Mouse (Mus musculus): Measurements from ENCODE around the gene C4b. TPM values are rescaled to one million over a fixed set of nuclear protein-coding genes. Genes with fewer than 3 reads are reported as not detected.
"Not testable (repeated sequence)": the region's sequence is repeated elsewhere in the genome, so short reads cannot be mapped to it uniquely, and the experiment has no call there.

C4b gene
- polyA plus RNA-seq, 1 experiment = 0.05 TPM

GRCm38 (mm10) chr17:34727887-34728286 is 15.8 kb downstream of the C4b start:
- Histone ChIP-seq H3K9me3 (ENCODE audit: control insufficient read depth, low read length) (peaks cover 3% of the 10 kb centered on the region), H3K4me1 (ENCODE audit: control insufficient read depth) (no peaks in the 10 kb centered on the region), H3K27me3 (ENCODE audit: control insufficient read depth) (no peaks in the 10 kb centered on the region), H3K36me3 (ENCODE audit: control insufficient read depth) (no peaks in the 10 kb centered on the region), H3K4me3 (replicated peaks) (no peak overlapping the region)
- no peak for TF ChIP-seq GATA1 (IDR thresholded peaks at IDR 0.05; ENCODE audit: low read length)
- no peak for TF ChIP-seq TAL1 (IDR thresholded peaks at IDR 0.05; ENCODE audit: low read length)

DNA sequence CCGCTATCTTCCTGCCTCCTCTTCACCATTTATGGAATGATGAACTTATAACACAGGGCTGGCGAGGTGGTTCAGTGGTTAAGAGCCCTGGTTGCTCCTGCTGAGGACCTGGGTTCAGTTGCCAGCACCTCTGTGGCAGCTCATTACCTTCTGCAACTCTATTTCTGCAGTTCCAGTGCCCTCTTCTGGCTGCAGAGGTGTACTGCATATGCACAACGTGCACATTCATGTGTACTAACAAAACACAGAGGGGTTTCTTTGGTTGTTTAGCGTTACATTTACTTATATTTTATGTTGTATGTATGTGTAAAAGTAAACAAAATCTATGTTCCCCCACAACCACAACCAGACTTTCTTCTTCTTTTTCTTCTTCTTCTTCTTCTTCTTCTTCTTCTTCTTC is 20.6 kb downstream of the C4b start:
- no peak overlapping the region for H3K4me3 ChIP-seq (replicated peaks)
- TF ChIP-seq GATA1 (IDR thresholded peaks at IDR 0.05; ENCODE audit: low read length) (no peak), TAL1 (IDR thresholded peaks at IDR 0.05; ENCODE audit: low read length) (no peak)
- peaks cover 6% of the 10 kb centered on the region for H3K9me3 ChIP-seq (ENCODE audit: control insufficient read depth, low read length)
- no peaks in the 10 kb centered on the region for H3K36me3 ChIP-seq (ENCODE audit: control insufficient read depth)
- H3K4me1 ChIP-seq (ENCODE audit: control insufficient read depth) = no peaks in the 10 kb centered on the region
- no peaks in the 10 kb centered on the region for H3K27me3 ChIP-seq (ENCODE audit: control insufficient read depth)

DNA sequence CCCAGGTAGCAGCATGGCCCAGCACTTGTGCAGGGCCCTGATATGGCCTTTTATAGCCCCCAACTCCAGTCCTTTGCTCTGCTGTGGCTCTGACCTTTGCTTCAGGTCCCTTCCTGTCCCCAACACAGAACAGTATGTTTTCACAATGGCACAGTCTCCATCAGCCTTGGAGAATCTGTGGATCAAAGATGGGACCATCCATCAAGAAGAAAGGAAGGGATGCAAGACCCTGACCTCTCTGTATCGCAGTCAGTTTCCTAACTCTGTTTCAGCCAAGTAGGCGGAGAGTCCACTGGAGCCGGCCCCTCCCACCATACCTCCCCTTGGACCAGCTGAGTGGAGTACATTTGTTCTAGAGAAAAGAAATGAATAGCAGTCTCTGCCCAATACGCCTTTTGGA is 21.4 kb downstream of the C4b start:
- not testable (repeated sequence) for H3K4me1 ChIP-seq (ENCODE audit: control insufficient read depth); H3K27me3 ChIP-seq (ENCODE audit: control insufficient read depth); H3K9me3 ChIP-seq (ENCODE audit: control insufficient read depth, low read length); H3K36me3 ChIP-seq (ENCODE audit: control insufficient read depth); H3K4me3 ChIP-seq (replicated peaks)

DNA sequence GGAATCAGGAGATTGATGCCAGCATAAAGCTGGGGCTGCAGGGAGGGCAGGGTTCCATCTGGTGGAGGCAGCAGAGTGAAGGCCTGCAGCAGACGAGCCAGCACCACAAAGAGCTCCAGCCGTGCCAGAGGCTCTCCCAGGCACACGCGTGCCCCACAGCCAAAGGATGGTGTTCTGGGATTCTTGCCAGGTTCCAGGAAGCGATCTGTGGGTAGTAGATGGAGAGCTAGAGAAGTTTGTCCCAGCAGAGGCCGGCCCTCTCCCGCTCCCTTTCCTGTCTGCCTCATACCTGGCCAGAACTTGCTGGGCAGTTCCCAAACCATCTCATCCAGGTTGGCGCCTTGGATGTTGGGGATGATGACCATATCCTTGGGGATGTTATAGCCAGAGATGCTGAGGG is 23.8 kb downstream of the C4b start:
- H3K4me1 ChIP-seq (ENCODE audit: control insufficient read depth); H3K27me3 ChIP-seq (ENCODE audit: control insufficient read depth); H3K4me3 ChIP-seq (replicated peaks); H3K36me3 ChIP-seq (ENCODE audit: control insufficient read depth); H3K9me3 ChIP-seq (ENCODE audit: control insufficient read depth, low read length): not testable (repeated sequence)

GRCm38 (mm10) chr17:34717401-34717800 is 26.3 kb downstream of the C4b start:
- no peaks in the 10 kb centered on the region for H3K36me3 ChIP-seq (ENCODE audit: control insufficient read depth)
- no peaks in the 10 kb centered on the region for H3K9me3 ChIP-seq (ENCODE audit: control insufficient read depth, low read length)
- no peak for TF ChIP-seq TAL1 (IDR thresholded peaks at IDR 0.05; ENCODE audit: low read length)
- TF ChIP-seq GATA1 (IDR thresholded peaks at IDR 0.05; ENCODE audit: low read length) = no peak

GRCm38 (mm10) chr17:34716247-34716646 is 27.4 kb downstream of the C4b start:
- H3K36me3 ChIP-seq (ENCODE audit: control insufficient read depth) = no peaks in the 10 kb centered on the region
- no peaks in the 10 kb centered on the region for H3K4me1 ChIP-seq (ENCODE audit: control insufficient read depth)
- no peaks in the 10 kb centered on the region for H3K9me3 ChIP-seq (ENCODE audit: control insufficient read depth, low read length)
- no peak for TF ChIP-seq GATA1 (IDR thresholded peaks at IDR 0.05; ENCODE audit: low read length)
- no peak for TF ChIP-seq TAL1 (IDR thresholded peaks at IDR 0.05; ENCODE audit: low read length)
- no peaks in the 10 kb centered on the region for H3K27me3 ChIP-seq (ENCODE audit: control insufficient read depth)
- no peak overlapping the region for H3K4me3 ChIP-seq (replicated peaks)

More at GRCm38 (mm10) chr17:34717401-34717800, 26.3 kb downstream of the C4b start:
- Histone ChIP-seq H3K4me3 (replicated peaks) (no peak overlapping the region), H3K4me1 (ENCODE audit: control insufficient read depth) (no peaks in the 10 kb centered on the region), H3K27me3 (ENCODE audit: control insufficient read depth) (no peaks in the 10 kb centered on the region)

- H3K4me1 ChIP-seq (ENCODE audit: control insufficient read depth); H3K9me3 ChIP-seq (ENCODE audit: control insufficient read depth, low read length); H3K36me3 ChIP-seq (ENCODE audit: control insufficient read depth); H3K4me3 ChIP-seq (replicated peaks); H3K27me3 ChIP-seq (ENCODE audit: control insufficient read depth): not testable (repeated sequence)
Measured at GRCm38 (mm10) chr17:34715451-34715850, 28.2 kb downstream of the C4b start.

- H3K27me3 ChIP-seq (ENCODE audit: control insufficient read depth) = not testable (repeated sequence)
Measured at GRCm38 (mm10) chr17:34714908-34715445, 28.7 kb downstream of the C4b start.

DNA sequence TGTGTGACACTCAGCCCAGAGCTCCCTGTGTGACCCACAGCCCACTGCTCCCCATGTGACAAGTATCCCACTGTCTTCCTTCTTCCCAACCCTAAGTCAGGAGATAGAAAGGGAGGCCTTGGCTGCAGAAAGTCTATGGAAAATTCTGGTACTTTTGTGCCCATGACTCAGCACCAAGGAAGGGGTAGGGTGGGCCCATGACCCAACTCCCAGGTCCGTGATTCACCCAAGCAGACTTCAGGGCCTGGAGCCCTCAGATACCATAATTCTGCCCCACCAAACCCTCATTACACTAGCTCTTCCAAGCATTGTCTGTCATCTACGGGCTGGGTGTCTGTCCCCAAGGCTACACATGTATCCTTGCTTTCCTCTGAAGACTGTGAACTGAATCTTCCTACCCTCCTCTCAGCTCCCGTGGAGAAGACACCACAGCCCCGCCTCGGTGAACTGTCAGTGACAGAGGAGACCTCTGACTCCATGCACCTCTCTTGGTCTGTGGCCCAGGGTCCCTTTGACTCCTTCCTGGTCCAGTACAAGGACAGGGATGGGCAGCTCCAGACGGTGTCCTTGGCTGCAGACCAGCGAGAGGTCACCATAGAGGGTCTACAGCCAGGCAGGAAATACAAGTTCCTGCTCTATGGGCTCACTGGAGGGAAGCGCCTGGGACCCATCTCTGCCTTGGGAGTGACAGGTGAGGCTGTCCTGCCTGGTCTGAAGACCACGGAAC is 29.3 kb downstream of the C4b start:
- H3K36me3 ChIP-seq (ENCODE audit: control insufficient read depth); H3K4me1 ChIP-seq (ENCODE audit: control insufficient read depth); H3K27me3 ChIP-seq (ENCODE audit: control insufficient read depth); H3K4me3 ChIP-seq (replicated peaks); H3K9me3 ChIP-seq (ENCODE audit: control insufficient read depth, low read length): not testable (repeated sequence)

More at GRCm38 (mm10) chr17:34714908-34715445, 28.7 kb downstream of the C4b start:
- not testable (repeated sequence) for H3K36me3 ChIP-seq (ENCODE audit: control insufficient read depth); H3K9me3 ChIP-seq (ENCODE audit: control insufficient read depth, low read length); H3K4me1 ChIP-seq (ENCODE audit: control insufficient read depth); H3K4me3 ChIP-seq (replicated peaks)

DNA sequence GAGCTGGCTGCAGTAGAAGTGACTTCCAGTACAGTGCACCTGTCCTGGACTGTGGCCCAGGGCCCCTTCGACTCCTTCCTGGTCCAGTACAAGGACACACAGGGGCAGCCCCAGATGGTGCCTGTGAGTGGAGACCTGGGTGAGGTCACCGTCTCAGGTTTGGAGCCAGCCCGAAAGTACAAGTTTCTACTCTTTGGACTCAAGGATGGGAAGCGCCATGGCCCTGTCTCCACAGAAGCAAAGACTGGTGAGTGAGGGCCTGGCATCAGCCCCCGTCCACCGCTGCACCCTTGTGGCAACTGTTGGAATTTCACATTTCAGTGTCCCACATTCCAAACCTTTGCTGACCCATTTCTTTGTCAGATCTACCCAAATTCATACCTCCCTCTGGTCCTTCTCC is 30.7 kb downstream of the C4b start:
- no peak for TF ChIP-seq GATA1 (IDR thresholded peaks at IDR 0.05; ENCODE audit: low read length)
- no peak for TF ChIP-seq TAL1 (IDR thresholded peaks at IDR 0.05; ENCODE audit: low read length)
- no peak overlapping the region for H3K4me3 ChIP-seq (replicated peaks)
- H3K4me1 ChIP-seq (ENCODE audit: control insufficient read depth) = no peaks in the 10 kb centered on the region
- no peaks in the 10 kb centered on the region for H3K9me3 ChIP-seq (ENCODE audit: control insufficient read depth, low read length)
- H3K27me3 ChIP-seq (ENCODE audit: control insufficient read depth) = no peaks in the 10 kb centered on the region
- no peaks in the 10 kb centered on the region for H3K36me3 ChIP-seq (ENCODE audit: control insufficient read depth)

GRCm38 (mm10) chr17:34706476-34706875 is 37.2 kb downstream of the C4b start:
- not testable (repeated sequence) for H3K36me3 ChIP-seq (ENCODE audit: control insufficient read depth); H3K9me3 ChIP-seq (ENCODE audit: control insufficient read depth, low read length); H3K4me3 ChIP-seq (replicated peaks); H3K27me3 ChIP-seq (ENCODE audit: control insufficient read depth); H3K4me1 ChIP-seq (ENCODE audit: control insufficient read depth)
